Mouse (Mus musculus): Measurements from ENCODE around the gene Ttll3.
A peak's percentile ranks its signal among the peaks of the same experiment; 100 is the strongest.

Gene Ttll3

GRCm38 (mm10) chr6:113379246-113379645 is 9.8 kb upstream of the Ttll3 start:
- no peak for DNase-seq

- DNase-seq: no peak
These were observed 8.6 kb upstream of the Ttll3 start for GRCm38 (mm10) chr6:113380480-113380879.

GRCm38 (mm10) chr6:113384351-113384927 is 4.6 kb upstream of the Ttll3 start:
- DNase-seq: no peak

GRCm38 (mm10) chr6:113385160-113385714 is 3.8 kb upstream of the Ttll3 start:
- no peak for DNase-seq

GRCm38 (mm10) chr6:113386025-113386424 is 3.0 kb upstream of the Ttll3 start:
- DNase-seq: no peak

GRCm38 (mm10) chr6:113390715-113391114 is 1.7 kb downstream of the Ttll3 start:
- no peak for DNase-seq

GRCm38 (mm10) chr6:113392015-113392386 is 2.9 kb downstream of the Ttll3 start:
- no peak for DNase-seq

- no peak for DNase-seq
These were observed 3.5 kb downstream of the Ttll3 start for GRCm38 (mm10) chr6:113392387-113393071.

- DNase-seq: no peak
These were observed 4.9 kb downstream of the Ttll3 start for GRCm38 (mm10) chr6:113393951-113394350.

GRCm38 (mm10) chr6:113394811-113395210 is 5.8 kb downstream of the Ttll3 start:
- no peak for DNase-seq

GRCm38 (mm10) chr6:113395501-113395900 is 6.4 kb downstream of the Ttll3 start:
- no peak for DNase-seq

GRCm38 (mm10) chr6:113396270-113397030 is 7.4 kb downstream of the Ttll3 start:
- no peak for DNase-seq

- DNase-seq: no peak
These were observed 13.0 kb downstream of the Ttll3 start for GRCm38 (mm10) chr6:113402094-113402493.

- DNase-seq: no peak
These were observed 15.8 kb downstream of the Ttll3 start for GRCm38 (mm10) chr6:113404649-113405448.

GRCm38 (mm10) chr6:113405483-113405882 is 16.4 kb downstream of the Ttll3 start:
- DNase-seq: no peak

- peak in 1 of 2 experiments; percentile 18 for DNase-seq
These were observed 17.6 kb downstream of the Ttll3 start for GRCm38 (mm10) chr6:113406683-113407082.

- no peak for DNase-seq
These were observed 20.9 kb downstream of the Ttll3 start for GRCm38 (mm10) chr6:113410001-113410400.

GRCm38 (mm10) chr6:113416416-113416815 is 27.4 kb downstream of the Ttll3 start:
- DNase-seq: no peak

GRCm38 (mm10) chr6:113418441-113419198 is 29.6 kb downstream of the Ttll3 start:
- DNase-seq: peak in 1 of 2 experiments; percentile 36

GRCm38 (mm10) chr6:113419199-113419587 is 30.1 kb downstream of the Ttll3 start, which contains the start of gene Rpusd3:
Gene Rpusd3 (minus strand): TSS chr6:113419340.
- peak; percentile 98 to 99 for DNase-seq

GRCm38 (mm10) chr6:113423000-113423399 is 33.9 kb downstream of the Ttll3 start:
- no peak for DNase-seq

GRCm38 (mm10) chr6:113424187-113424586 is 35.1 kb downstream of the Ttll3 start:
- no peak for DNase-seq
